9 mouse cellular contexts compared by ENCODE assay signal in the genomic region with DNA sequence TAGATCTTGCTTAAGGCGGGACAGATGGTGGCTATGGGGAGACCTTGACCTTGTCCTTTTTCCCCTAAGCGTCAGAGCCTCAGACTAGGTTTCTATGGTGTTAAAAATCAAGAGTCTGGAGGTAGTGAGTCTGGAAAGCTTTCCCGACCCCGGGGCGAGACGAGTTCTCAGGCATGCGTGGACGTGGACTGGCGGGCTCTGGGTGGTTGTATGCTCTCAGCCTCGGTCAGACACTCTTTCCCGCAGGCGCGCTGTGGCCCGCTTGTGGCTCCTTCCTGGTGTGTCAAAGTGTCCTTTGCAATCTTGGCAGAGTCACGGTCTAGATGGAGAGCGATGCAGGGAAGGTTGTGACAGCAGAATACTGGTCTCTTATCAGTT. TPM values are rescaled to one million over a fixed set of nuclear protein-coding genes. Genes with fewer than 3 reads are reported as not detected.
DNase-seq lines count a peak whose midpoint lies in the region; ATAC-seq and TF ChIP-seq lines count a peak whose summit lies in the region.
"Had no signal": no experiment of that assay in that cellular context is flagged by ENCODE, and none has a peak within 500 bp of the region (broad histone marks: within the 10 kb centered on the region; RNA-seq: fewer than 3 reads in every experiment).

No protein-coding gene starts in this region.

- no peak for ATAC-seq in forebrain, embryonic 11.5 days (replicated peaks; ENCODE audit: low FRiP score)
- ATAC-seq in hindbrain, embryonic 16.5 days: no peak
- no peak for ATAC-seq in liver, embryonic 13.5 days (ENCODE audit: low read depth)

- H3K4me1 ChIP-seq in forebrain, embryonic 11.5 days (replicated peaks; ENCODE audit: control insufficient read depth, insufficient read depth, low read length): peaks cover 28% of the 10 kb centered on the region
- H3K4me1 ChIP-seq in hindbrain, embryonic 16.5 days (ENCODE audit: control insufficient read depth, insufficient read depth, low read depth, low read length): peaks cover 44% of the 10 kb centered on the region
- H3K4me1 ChIP-seq in liver, embryonic 13.5 days (replicated peaks): 0 out of 2 replicates have a peak, but pooled peaks cover 5% of the 10 kb centered on the region

- no peak for TF ChIP-seq CTCF in layer of hippocampus, adult 2 months (conservative IDR thresholded peaks at IDR 0.05)

- peak overlapping the region; percentile 50; the same call in 1 of the 2 replicates for H3K9ac ChIP-seq in forebrain, embryonic 11.5 days (ENCODE audit: low read length)
- no peak overlapping the region for H3K9ac ChIP-seq in hindbrain, embryonic 16.5 days (ENCODE audit: low read depth, low read length)
- no peak overlapping the region for H3K9ac ChIP-seq in liver, embryonic 13.5 days

- DNase-seq in layer of hippocampus, adult 2 months (ENCODE audit: low spot score in 2 of 2): no peak
- no peak for DNase-seq in layer of hippocampus, postnatal 14 days (ENCODE audit: low spot score in 2 of 2)
- peak; percentile 56 for DNase-seq in forebrain, embryonic 11.5 days (ENCODE audit: low spot score)
- DNase-seq in liver, embryonic 13.5 days: no peak
- DNase-seq in ovary, postnatal 10 days (ENCODE audit: low spot score): no peak
- no peak for DNase-seq in layer of hippocampus, postnatal 10 days (ENCODE audit: low spot score in 2 of 2)
- DNase-seq in urinary bladder, postnatal 25 days (ENCODE audit: low spot score): no peak

- H3K36me3 ChIP-seq in forebrain, embryonic 11.5 days (ENCODE audit: control insufficient read depth, insufficient read depth, low read length): no peaks in the 10 kb centered on the region
- H3K36me3 ChIP-seq in hindbrain, embryonic 16.5 days (ENCODE audit: control insufficient read depth, insufficient read depth, low read length): no peaks in the 10 kb centered on the region
- no peaks in the 10 kb centered on the region for H3K36me3 ChIP-seq in liver, embryonic 13.5 days

- peaks cover 76% of the 10 kb centered on the region for H3K27me3 ChIP-seq in forebrain, embryonic 11.5 days (ENCODE audit: control insufficient read depth, insufficient read depth, low read length)
- peaks cover 17% of the 10 kb centered on the region for H3K27me3 ChIP-seq in hindbrain, embryonic 16.5 days (replicated peaks; ENCODE audit: control insufficient read depth, insufficient read depth, low read length)
- H3K27me3 ChIP-seq in liver, embryonic 13.5 days: peaks cover 77% of the 10 kb centered on the region
- H3K27me3 ChIP-seq: CH12.LX had no signal

- WGBS in forebrain, embryonic 11.5 days: 3% methylated on average over 16 of the region's 16 CpGs
- WGBS in hindbrain, embryonic 16.5 days: 3% methylated on average over 16 of the region's 16 CpGs
- WGBS in liver, embryonic 13.5 days (ENCODE audit: insufficient replicate concordance): 4% methylated on average over 16 of the region's 16 CpGs

- H3K27ac ChIP-seq in layer of hippocampus, adult 2 months: no peak overlapping the region
- H3K27ac ChIP-seq in forebrain, embryonic 11.5 days (ENCODE audit: low read depth, low read length): no peak overlapping the region
- no peak overlapping the region for H3K27ac ChIP-seq in hindbrain, embryonic 16.5 days (ENCODE audit: low read depth, low read length)
- no peak overlapping the region for H3K27ac ChIP-seq in liver, embryonic 13.5 days

- no peaks in the 10 kb centered on the region for H3K9me3 ChIP-seq in forebrain, embryonic 11.5 days (ENCODE audit: control insufficient read depth, low read length)
- no peaks in the 10 kb centered on the region for H3K9me3 ChIP-seq in hindbrain, embryonic 16.5 days (ENCODE audit: control insufficient read depth, low read length)
- H3K9me3 ChIP-seq in liver, embryonic 13.5 days (replicated peaks): no peaks in the 10 kb centered on the region

- H3K4me2 ChIP-seq in forebrain, embryonic 11.5 days (ENCODE audit: low read depth, low read length, severe bottlenecking): peak overlapping the region; percentile 78; the same call in 1 of the 2 replicates
- peak overlapping the region; percentile 88 for H3K4me2 ChIP-seq in hindbrain, embryonic 16.5 days (ENCODE audit: low read length)
- H3K4me2 ChIP-seq in liver, embryonic 13.5 days: peak overlapping the region; percentile 61

- H3K4me3 ChIP-seq in layer of hippocampus, adult 2 months: peak overlapping the region; percentile 50; the same call in 1 of the 2 replicates
- peak overlapping the region; percentile 37 for H3K4me3 ChIP-seq in forebrain, embryonic 11.5 days (ENCODE audit: low read depth, low read length)
- peak overlapping the region; percentile 48 for H3K4me3 ChIP-seq in hindbrain, embryonic 16.5 days (ENCODE audit: low read length)
- H3K4me3 ChIP-seq in liver, embryonic 13.5 days (replicated peaks): peak overlapping the region; percentile 45

RNA-seq across cellular contexts. Expression of a gene that starts 1.3 kb away (rescaled TPM):
- 10 to 100 TPM; 10.9 to 12.6 TPM for total RNA-seq in layer of hippocampus, adult 2 months (2021)
- 10 to 100 TPM; 16.1 to 16.4 TPM for total RNA-seq in layer of hippocampus, postnatal 14 days (2021)
- polyA plus RNA-seq in forebrain, embryonic 11.5 days (2014; fragmentation: Nextera tagmentation; extraction: Ambion mirVana): 5.0 TPM in 2 replicates
- polyA plus RNA-seq in hindbrain, embryonic 16.5 days (2015; fragmentation: Nextera tagmentation; extraction: Ambion mirVana): 38.6 and 39.7 TPM in 2 replicates
- polyA plus RNA-seq in liver, embryonic 13.5 days (2015; fragmentation: Nextera tagmentation; extraction: Ambion mirVana): 0.06 and 0.07 TPM in 2 replicates
- total RNA-seq in layer of hippocampus, postnatal 10 days (2021): 10 to 100 TPM; 11.1 to 11.9 TPM
- total RNA-seq: CH12.LX had no signal
